Mouse (Mus musculus) brain, embryonic 14.5 days (tissue): Measurements from ENCODE around the gene Wnt3. TPM values are rescaled to one million over a fixed set of nuclear protein-coding genes. Genes with fewer than 3 reads are reported as not detected.

Source experiments
- DNase-seq: peaks from one replicate; pipeline ENCODE4 v3.0.0-alpha.2; 2011; ENCODE audit warnings: low read depth
- CTCF ChIP-seq: fragments of 200-500 bp; IDR thresholded peaks from 2 replicates; pipeline ENCODE4 v1.5.1; 2012; ENCODE audit warnings: inconsistent platforms, mild to moderate bottlenecking, moderate library complexity, borderline replicate concordance; ENCODE audit not compliant: insufficient read depth, insufficient read length; ENCODE audit errors: extremely low read depth
- POLR2A ChIP-seq: fragments of 200-500 bp; IDR thresholded peaks from 2 replicates; pipeline ENCODE4 v1.6.1; 2012; ENCODE audit warnings: mild to moderate bottlenecking, inconsistent platforms, borderline replicate concordance; ENCODE audit not compliant: poor library complexity, insufficient read depth, insufficient read length, severe bottlenecking; ENCODE audit errors: extremely low read depth
- polyA plus RNA-seq: library from polyadenylated mRNA; depleted of rRNA; stranded (reverse); fragments of >200 nt; gene quantifications from 2 replicates; pipeline ENCODE4 v1.2.3, GENCODE M21; 2012; rRNA removed

Wnt3 gene
- polyA plus RNA-seq, 1 experiment: 11.4 TPM

DNA sequence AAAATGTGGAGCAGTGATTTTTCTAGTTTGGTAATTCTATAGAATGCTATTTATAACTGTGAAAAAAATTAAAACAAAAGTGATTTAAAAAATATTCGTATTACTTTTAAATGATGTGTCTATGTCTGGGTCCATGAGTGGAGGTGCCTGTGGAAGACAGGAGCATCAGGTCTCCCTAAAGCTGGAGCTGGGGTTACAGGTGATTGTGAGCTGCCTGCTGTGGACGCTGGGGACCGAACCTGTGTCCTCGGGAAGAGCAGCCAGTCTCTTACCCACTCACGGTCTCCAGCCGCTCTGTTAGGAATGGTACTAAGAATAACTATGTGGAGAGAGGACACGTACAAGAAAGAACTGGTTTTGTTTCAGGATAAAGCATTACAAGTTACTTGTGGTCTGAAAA is 82.7 kb downstream of the Wnt3 start:
- no peak for DNase-seq
- TF ChIP-seq CTCF: no peak

DNA sequence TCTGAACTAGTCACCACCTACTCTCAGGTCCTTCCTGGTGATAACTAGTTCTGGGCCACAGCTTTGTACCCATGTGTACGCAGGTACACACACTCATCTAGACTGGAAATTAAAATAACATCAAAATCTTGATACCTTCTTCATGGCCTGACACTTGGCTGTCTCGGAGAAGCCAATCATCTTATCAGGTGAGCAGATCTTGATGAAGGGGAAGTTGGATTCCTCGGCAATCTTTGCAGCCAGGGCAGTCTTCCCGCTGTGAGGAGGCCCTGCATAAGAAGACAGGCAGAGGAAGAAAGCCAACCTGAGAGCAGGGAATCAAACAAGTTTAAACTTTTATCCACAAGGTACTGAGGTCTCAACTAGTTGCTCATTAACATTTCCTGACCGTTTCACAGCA is 84.8 kb downstream of the Wnt3 start:
- TF ChIP-seq POLR2A (no peak), CTCF (no peak)
- DNase-seq: no peak

DNA sequence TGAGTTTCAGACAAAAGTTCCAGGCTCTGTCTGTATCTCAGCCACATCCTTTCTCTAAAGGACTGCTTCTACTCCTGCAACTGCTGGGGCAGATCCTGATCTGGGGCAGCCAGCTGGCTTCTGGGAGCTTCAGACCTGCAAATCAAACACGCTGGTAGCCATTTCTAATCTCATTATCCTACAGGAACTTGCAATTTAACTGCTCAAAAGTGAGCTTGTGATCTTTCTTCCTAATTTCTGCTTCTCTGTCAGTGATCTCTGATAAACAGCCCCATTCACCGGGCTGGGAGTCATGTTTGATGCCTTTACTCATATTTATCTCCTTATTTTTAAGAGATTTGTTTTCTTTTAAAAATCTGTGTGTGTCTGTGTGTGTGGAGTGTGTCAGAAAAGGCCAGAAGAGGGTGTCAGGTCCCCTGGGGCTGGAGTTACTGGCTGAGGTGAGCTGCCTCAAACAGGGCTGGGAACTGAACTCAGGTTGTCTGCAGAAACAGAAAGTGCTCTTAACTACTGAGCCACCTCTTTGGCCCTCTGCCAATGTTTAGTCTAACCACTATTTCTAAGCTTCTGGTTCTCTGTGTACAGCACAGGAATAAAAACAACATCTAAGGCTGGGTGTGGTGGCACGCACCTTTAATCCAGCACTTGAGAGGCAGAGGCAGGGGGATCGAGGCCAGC is 86.1 kb downstream of the Wnt3 start:
- peak; percentile 28 for DNase-seq
- TF ChIP-seq CTCF: no peak
- no peak for TF ChIP-seq POLR2A

DNA sequence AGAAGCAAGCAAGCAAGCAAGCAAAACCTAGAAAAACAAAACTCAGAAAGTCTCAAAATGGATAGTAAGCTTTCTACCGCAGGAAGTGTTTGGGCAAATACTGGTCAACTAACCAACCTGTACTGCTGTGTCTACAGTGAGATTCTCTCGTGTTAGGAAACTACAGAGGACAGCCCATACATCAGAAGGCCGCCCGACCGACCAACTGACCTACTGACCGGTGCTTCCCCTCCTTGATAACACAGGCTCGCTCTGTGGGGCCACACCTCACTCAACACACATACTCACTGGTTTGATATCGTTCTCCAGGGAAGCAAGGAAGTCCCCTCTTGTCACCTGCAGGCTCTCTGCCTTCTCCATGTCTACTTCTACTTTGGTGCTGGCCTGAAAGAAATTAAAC is 89.0 kb downstream of the Wnt3 start:
- DNase-seq: no peak
- TF ChIP-seq POLR2A (no peak), CTCF (no peak)

DNA sequence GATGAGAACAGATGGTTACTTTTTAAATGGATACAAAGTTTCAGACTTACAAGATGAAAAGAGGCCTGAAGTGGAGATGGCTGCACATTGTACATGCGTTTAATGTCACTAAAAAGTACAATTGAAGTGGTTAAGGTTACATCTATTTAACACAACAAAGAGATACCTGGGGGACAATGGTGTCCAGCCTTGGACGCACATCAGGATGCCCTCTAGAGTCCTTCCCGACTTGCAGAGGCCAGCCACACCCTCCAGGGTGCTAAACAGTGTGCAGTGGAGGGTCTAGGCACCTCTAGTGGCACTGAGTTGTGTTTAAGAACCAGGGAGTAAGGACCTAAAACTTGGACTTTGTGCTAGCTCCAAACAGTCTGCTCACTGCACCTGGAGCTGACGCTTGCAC is 90.5 kb downstream of the Wnt3 start:
- DNase-seq: no peak
- no peak for TF ChIP-seq CTCF

DNA sequence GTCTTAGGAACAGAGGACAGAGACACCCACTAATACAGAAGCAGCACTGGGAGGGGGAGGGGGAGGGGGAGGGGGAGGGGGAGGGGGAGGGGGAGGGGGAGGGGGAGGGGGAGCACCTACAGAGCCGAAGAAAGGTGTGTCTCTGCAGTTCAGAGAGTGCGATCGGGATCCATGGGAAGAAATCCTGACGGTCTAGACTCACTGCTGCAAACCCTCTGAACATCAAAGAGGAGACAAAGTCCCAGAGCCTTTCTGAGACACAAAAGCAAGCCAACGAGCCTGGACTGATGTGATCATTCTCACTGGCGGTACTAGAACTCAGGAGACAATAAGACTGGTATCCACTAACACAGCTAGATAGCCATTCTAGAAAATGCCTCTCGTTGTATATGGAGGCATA is 91.4 kb downstream of the Wnt3 start:
- TF ChIP-seq CTCF: no peak
- TF ChIP-seq POLR2A: no peak
- no peak for DNase-seq

Other genes with a start within 250 kb of the Wnt3 start
- not detected in 2 replicates for gene Gm884, start 153.0 kb upstream of the Wnt3 start, polyA plus RNA-seq
- gene Lyzl6, start 135.3 kb upstream of the Wnt3 start, polyA plus RNA-seq: not detected in 2 replicates
- gene Rprml, start 124.6 kb upstream of the Wnt3 start, polyA plus RNA-seq: 0.89 and 3.0 TPM in 2 replicates
- gene Gosr2, start 76.3 kb upstream of the Wnt3 start, polyA plus RNA-seq: 98.0 and 108 TPM in 2 replicates
- gene Wnt9b, start 24.3 kb upstream of the Wnt3 start, polyA plus RNA-seq: 0.34 and 0.56 TPM in 2 replicates
- 85.9 and 131 TPM in 2 replicates for gene Nsf, start 179.9 kb downstream of the Wnt3 start, polyA plus RNA-seq
- 112 and 123 TPM in 2 replicates for gene Arf2, start 192.6 kb downstream of the Wnt3 start, polyA plus RNA-seq